Mouse (Mus musculus): Measurements from ENCODE around the gene Xpnpep1.

GRCm38 (mm10) chr19:53022037-53022614, 17.9 kb downstream of the Xpnpep1 start:
- TF ChIP-seq CTCF (IDR thresholded peaks at IDR 0.05; ENCODE audit: control insufficient read depth, insufficient read depth, low read length) = no peak
- TF ChIP-seq POLR2A (IDR thresholded peaks at IDR 0.05; ENCODE audit: borderline replicate concordance, control insufficient read depth, low read depth, low read length) = no peak

All from bone marrow, adult 2 months (tissue).